12 mouse cellular contexts compared by ENCODE assay signal in genomic region chr2:101751236-101751922, GRCm38 (mm10).
A peak's percentile ranks its signal among the peaks of the same experiment; 100 is the strongest.
DNase-seq lines count a peak whose midpoint lies in the region; ATAC-seq and TF ChIP-seq lines count a peak whose summit lies in the region.
"Had no signal": no experiment of that assay in that cellular context is flagged by ENCODE, and none has a peak within 500 bp of the region (broad histone marks: within the 10 kb centered on the region; RNA-seq: fewer than 3 reads in every experiment).

No protein-coding gene starts in this region.

- no peaks in the 10 kb centered on the region for H3K9me3 ChIP-seq in heart, embryonic 11.5 days (replicated peaks; ENCODE audit: control insufficient read depth, low read length)

- CTCF ChIA-PET in Patski (lab: Charles Lee) = interaction anchor here (1.1 to 1.5 kb wide), 3 partner anchors 12 to 35 kb away, joined by 3 to 5 read pairs (median 4); no protein-coding TSS in a partner anchor

- intact Hi-C loops in heart, postnatal 10 days (cut with DNase I) = no loop called here
- intact Hi-C loops in left cerebral cortex, postnatal 4 days (cut with DNase I) = no loop called here

- H3K36me3 ChIP-seq in heart, embryonic 11.5 days (ENCODE audit: control insufficient read depth, insufficient read depth, low read length) = no peaks in the 10 kb centered on the region

- no peak for TF ChIP-seq CTCF in layer of hippocampus, adult 2 months (conservative IDR thresholded peaks at IDR 0.05)
- TF ChIP-seq CTCF in Patski (IDR thresholded peaks at IDR 0.05) = no peak
- no peak for TF ChIP-seq CTCF in embryonic fibroblast, embryonic 13.5 days (IDR thresholded peaks at IDR 0.05; ENCODE audit: borderline replicate concordance, insufficient read depth, low read length)

- H3K4me2 ChIP-seq in heart, embryonic 11.5 days = no peak overlapping the region

- no peaks in the 10 kb centered on the region for H3K27me3 ChIP-seq in heart, embryonic 11.5 days (ENCODE audit: control insufficient read depth, insufficient read depth, low read length)
- H3K27me3 ChIP-seq in Patski = no peaks in the 10 kb centered on the region

- no peak for TF ChIP-seq POLR2A in embryonic fibroblast, embryonic 13.5 days (IDR thresholded peaks at IDR 0.05; ENCODE audit: low read depth, low read length)

- H3K4me1 ChIP-seq in heart, embryonic 11.5 days (ENCODE audit: control insufficient read depth, insufficient read depth, low read length) = peaks cover 20% of the 10 kb centered on the region
- peaks cover 24% of the 10 kb centered on the region for H3K4me1 ChIP-seq in embryonic fibroblast, embryonic 13.5 days (ENCODE audit: control insufficient read depth, insufficient read depth, low read length)

- 13% methylated on average over 4 of the region's 4 CpGs for WGBS in heart, embryonic 11.5 days (ENCODE audit: insufficient replicate concordance)

- POLR2A ChIA-PET in Patski (lab: Charles Lee) = interaction anchor here (0.7 kb wide), 1 partner anchor 18 kb away, joined by 4 read pairs; no protein-coding TSS in a partner anchor

- no peak overlapping the region for H3K4me3 ChIP-seq in heart, embryonic 11.5 days (ENCODE audit: low read depth, low read length)
- no peak overlapping the region for H3K4me3 ChIP-seq in layer of hippocampus, adult 2 months
- H3K4me3 ChIP-seq in embryonic fibroblast, embryonic 13.5 days (ENCODE audit: insufficient read depth, low read length) = no peak overlapping the region

- in situ Hi-C loops in Patski (cut with MboI; ENCODE audit: low pct_unique_long_range_greater_than_20kb) = no loop called here

- peak overlapping the region; percentile 46 for H3K27ac ChIP-seq in heart, embryonic 11.5 days (ENCODE audit: low read depth, low read length)
- peak overlapping the region; percentile 72 for H3K27ac ChIP-seq in layer of hippocampus, adult 2 months
- peak overlapping the region; percentile 81 for H3K27ac ChIP-seq in embryonic fibroblast, embryonic 13.5 days (ENCODE audit: insufficient read depth, low read length)
- H3K27ac ChIP-seq: liver, embryonic 14.5 days had no signal

- no peak overlapping the region for H3K9ac ChIP-seq in heart, embryonic 11.5 days (ENCODE audit: low read depth, low read length)
- H3K9ac ChIP-seq: liver, embryonic 14.5 days had no signal

- DNase-seq in heart, postnatal 10 days = no peak
- no peak for DNase-seq in layer of hippocampus, adult 2 months (ENCODE audit: low spot score in 2 of 2)
- DNase-seq in layer of hippocampus, postnatal 25 days (ENCODE audit: extremely low spot score in 1 of 2, low spot score in 1 of 2) = no peak
- DNase-seq in Patski (ENCODE audit: low read depth, low spot score) = no peak
- DNase-seq in left cerebral cortex, postnatal 4 days = no peak
- no peak for DNase-seq in urinary bladder, postnatal 36 days (ENCODE audit: low spot score in 2 of 2)
- DNase-seq: cerebellum, adult 11 months; kidney, postnatal 10 days; right cerebral cortex, adult 18-20 months had no signal

- ATAC-seq in heart, embryonic 11.5 days (replicated peaks; ENCODE audit: insufficient number of reproducible peaks, low FRiP score, low TSS enrichment) = no peak
- ATAC-seq in Patski = peak; percentile 89
